Mouse (Mus musculus) bone marrow macrophage, adult 2 months (primary cell): ENCODE data around the gene Kcnh6. TPM values are rescaled to one million over a fixed set of nuclear protein-coding genes. Genes with fewer than 3 reads are reported as not detected.

ENCODE experiments used
- H3K27ac ChIP-seq: 2 replicates; pipeline ENCODE4 v1.5.1; 2012; ENCODE audit warnings: low read depth, low read length; ENCODE audit not compliant: insufficient read depth
- H3K4me1 ChIP-seq: 2 replicates; pipeline ENCODE4 v1.6.1; 2012; ENCODE audit warnings: low read length; ENCODE audit not compliant: control insufficient read depth, insufficient read depth
- H3K4me3 ChIP-seq: 2 replicates; pipeline ENCODE4 v1.5.1; 2012; ENCODE audit warnings: mild to moderate bottlenecking, low read length, moderate library complexity; ENCODE audit not compliant: insufficient read depth
- CTCF ChIP-seq: IDR thresholded peaks from 2 replicates; pipeline ENCODE4 v1.5.1; 2012; ENCODE audit warnings: low read depth, mild to moderate bottlenecking, low read length, moderate library complexity
- POLR2A ChIP-seq: IDR thresholded peaks from 2 replicates; pipeline ENCODE4 v1.6.1; 2012; ENCODE audit warnings: mild to moderate bottlenecking, low read depth, low read length, borderline replicate concordance
- polyA plus RNA-seq: library from polyadenylated mRNA; stranded (reverse); fragments of >200 nt; gene quantifications from 2 replicates; pipeline ENCODE4 v1.2.4, GENCODE M21; 2012; ENCODE audit not compliant: missing spikeins, insufficient read depth, insufficient read length

Kcnh6 gene
- polyA plus RNA-seq, 1 experiment, result not detected

DNA sequence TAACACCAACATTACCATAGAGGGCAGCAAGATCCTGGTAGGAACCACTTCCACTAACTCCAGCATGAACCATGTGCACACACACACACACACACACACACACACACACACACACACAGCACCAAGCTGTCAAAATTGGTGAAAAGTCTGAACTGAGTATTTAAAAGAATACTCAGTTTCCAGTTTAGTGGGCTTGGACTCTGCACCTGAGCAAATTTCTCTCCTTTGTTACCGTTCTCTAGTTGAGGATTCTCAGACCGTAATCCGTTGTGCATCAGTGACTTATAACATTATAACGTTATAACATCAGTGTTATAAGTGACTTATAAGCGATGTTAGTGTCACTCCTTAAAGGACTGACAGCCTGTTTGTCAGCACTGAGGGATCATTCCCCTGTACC, 32.3 kb upstream of the Kcnh6 start:
- Histone ChIP-seq H3K27ac (no peak overlapping the region), H3K4me1 (peaks cover 9% of the 10 kb centered on the region), H3K4me3 (no peak overlapping the region)
- TF ChIP-seq CTCF (no peak), POLR2A (no peak)

DNA sequence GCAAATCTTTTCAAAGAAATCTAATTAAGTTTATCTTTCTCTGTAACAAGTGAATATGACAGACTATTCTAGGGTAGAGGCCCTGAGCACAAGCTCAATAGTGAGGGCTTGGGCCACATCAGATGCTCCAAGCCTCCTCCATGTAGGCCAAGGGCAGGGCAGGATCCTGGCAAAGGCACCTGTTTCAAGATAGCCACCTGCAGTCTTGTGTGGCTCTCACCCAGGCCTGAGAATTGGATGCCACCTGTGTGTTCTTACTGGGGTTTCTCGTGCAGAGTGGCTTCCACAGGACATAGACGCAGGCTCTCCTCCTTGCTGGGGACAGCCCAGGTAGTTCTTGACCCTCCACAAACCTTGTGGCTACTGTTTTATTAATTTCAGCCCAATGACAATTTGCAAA, 29.7 kb upstream of the Kcnh6 start:
- TF ChIP-seq CTCF, result no peak
- no peak for TF ChIP-seq POLR2A
- H3K4me1 ChIP-seq, result peaks cover 9% of the 10 kb centered on the region
- H3K27ac ChIP-seq, result no peak overlapping the region
- no peak overlapping the region for H3K4me3 ChIP-seq

DNA sequence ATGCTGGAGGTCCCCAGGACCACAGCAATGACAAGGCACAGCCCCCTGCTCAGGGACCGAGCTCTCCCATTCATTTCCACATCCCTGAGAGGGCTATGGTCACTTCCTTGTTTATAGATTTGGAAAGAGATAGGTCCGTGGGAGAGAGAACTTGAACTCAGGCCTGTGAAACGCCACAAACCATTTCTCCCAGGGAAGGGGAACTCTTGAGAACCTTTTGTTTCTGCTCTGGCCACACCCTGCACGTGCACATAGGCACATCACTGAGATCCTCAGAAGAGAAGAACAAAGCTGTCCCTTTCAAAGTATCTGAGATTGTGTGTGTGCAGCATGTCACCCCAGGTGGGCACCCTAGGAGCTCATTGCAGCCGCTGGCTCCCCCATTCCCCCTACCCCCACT, 29.3 kb upstream of the Kcnh6 start:
- TF ChIP-seq CTCF (no peak), POLR2A (no peak)
- Histone ChIP-seq H3K27ac (no peak overlapping the region), H3K4me3 (no peak overlapping the region), H3K4me1 (peaks cover 9% of the 10 kb centered on the region)

DNA sequence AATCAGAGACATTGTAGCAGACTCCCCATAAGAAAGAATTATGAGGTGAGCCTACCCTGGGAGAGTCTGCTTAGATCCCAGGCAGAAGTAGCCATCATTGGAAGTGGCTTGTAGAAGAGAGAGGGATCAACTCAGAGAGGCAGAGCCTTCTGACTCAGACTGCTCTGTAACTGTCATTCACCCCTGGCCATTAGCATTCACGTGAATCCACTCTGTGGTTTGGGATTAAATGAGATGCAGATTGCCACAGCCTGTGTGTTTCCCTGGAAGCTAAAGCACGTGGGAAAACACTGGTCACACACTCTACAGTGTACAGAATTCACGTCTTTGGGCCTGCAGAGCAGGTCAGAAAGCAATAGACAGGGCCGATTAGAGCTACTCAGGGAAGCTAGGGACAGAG, 23.5 kb upstream of the Kcnh6 start:
- Histone ChIP-seq H3K4me1 (no peaks in the 10 kb centered on the region), H3K27ac (no peak overlapping the region), H3K4me3 (no peak overlapping the region)
- TF ChIP-seq POLR2A (no peak), CTCF (no peak)

DNA sequence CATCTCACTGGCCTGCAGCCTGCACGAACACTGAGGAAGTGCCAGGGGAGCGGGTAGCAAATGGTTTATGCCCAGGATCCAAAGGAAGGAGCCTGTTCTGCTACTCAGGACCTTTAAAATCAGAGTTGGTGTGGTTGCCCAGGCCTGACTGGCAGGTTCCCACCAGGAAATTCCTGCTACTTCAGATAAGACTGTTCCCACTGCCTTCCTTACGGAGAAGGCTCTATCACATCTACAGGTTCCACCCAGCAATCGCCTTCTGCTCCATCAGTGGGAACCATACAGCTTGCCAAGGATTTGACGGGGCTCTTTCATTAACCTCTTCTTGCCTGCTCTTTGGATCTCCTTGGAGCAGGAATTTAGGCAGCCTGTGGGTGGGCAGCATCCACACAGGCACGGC, 20.5 kb upstream of the Kcnh6 start:
- no peak overlapping the region for H3K4me3 ChIP-seq
- TF ChIP-seq CTCF (no peak), POLR2A (no peak)
- peaks cover 6% of the 10 kb centered on the region for H3K4me1 ChIP-seq
- no peak overlapping the region for H3K27ac ChIP-seq

DNA sequence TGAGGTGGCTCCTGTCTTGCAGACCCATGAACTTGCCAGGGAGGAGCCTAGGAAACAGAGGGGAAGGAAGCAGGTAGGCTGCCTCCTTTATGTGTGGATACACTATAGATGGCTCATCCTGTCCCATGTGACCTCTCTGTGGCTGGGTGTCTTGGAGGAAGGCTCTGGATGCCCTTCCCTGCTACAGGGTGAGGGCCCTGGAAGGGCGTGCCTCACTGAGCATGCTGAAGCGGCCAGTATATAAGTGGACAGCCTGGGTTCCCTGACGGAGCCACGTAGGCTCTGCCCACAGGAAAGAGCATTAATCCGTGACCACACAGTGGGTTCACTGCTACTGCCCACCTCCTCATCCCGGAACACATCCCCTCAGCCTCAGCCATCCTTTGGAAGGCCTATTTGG, 18.5 kb upstream of the Kcnh6 start:
- Histone ChIP-seq H3K4me3 (no peak overlapping the region), H3K27ac (no peak overlapping the region), H3K4me1 (peaks cover 6% of the 10 kb centered on the region)
- TF ChIP-seq POLR2A (no peak), CTCF (no peak)

DNA sequence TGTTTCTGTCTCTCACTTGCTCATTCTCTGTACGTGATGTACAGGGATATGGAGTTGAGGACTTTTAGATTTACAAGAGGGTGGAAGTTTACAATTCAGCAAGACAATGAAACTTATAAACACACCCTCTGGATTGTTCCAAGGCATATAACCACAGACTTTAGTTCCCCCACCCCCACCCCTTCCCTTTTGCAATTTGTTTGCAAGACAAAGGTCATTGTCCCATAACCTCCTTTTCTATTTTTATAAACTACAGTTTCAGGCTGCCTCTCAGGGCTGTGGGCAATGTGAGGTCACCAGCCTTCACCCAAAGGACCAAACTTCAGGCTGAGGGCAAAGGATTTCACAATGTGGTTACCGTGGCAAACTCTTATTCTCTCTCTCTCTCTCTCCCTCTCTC, 17.7 kb upstream of the Kcnh6 start:
- Histone ChIP-seq H3K4me1 (peaks cover 6% of the 10 kb centered on the region), H3K27ac (no peak overlapping the region), H3K4me3 (no peak overlapping the region)
- no peak for TF ChIP-seq POLR2A
- no peak for TF ChIP-seq CTCF

DNA sequence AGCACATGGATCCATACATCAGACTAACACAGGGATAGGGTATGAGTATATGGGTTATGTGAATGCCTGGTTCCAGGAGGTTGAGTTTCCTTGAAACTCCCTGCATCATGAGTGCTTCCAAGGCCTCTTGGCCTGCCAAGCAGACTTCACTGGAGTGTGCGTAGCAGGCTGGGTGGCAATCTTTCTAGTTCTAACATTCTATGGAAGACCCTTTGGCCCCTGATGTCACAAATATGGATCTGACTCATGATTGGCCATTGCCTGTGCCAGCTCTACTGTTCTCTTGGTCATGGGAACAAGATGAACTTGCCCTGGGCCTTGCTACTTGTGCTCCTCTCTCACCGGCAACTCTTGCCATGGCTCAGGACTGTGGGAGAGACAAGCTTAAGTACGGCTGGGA, 13.5 kb upstream of the Kcnh6 start, which contains the start of gene Ace3:
Ace3 (plus strand) TSS at position 301 of the 400 bp plus-strand sequence.
- no peak for TF ChIP-seq POLR2A
- no peak for TF ChIP-seq CTCF
- Histone ChIP-seq H3K27ac (no peak within 1 kb of the TSS), H3K4me3 (no peak within 1 kb of the TSS), H3K4me1 (peaks cover 6% of the 10 kb centered on the region)

DNA sequence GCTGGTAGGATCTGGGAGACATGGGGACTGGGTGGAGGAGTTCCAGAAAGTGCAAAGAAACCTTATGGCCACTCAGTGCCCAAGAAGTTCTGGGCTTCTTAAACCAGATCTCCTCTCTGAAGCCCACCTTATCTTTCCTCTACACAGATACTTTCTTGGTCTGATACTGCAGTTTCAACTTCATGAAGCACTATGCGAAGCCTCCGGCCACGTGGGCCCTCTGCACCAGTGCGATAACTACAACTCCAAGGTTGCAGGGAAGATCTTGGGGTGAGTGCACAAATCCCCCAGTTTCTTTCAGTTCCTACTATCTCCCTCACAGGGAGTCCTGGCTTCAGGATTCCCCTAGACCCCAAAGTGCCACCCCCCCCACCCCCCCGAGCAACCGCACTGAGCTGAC, 7.9 kb upstream of the Kcnh6 start:
- H3K4me1 ChIP-seq, result no peaks in the 10 kb centered on the region
- no peak overlapping the region for H3K27ac ChIP-seq

DNA sequence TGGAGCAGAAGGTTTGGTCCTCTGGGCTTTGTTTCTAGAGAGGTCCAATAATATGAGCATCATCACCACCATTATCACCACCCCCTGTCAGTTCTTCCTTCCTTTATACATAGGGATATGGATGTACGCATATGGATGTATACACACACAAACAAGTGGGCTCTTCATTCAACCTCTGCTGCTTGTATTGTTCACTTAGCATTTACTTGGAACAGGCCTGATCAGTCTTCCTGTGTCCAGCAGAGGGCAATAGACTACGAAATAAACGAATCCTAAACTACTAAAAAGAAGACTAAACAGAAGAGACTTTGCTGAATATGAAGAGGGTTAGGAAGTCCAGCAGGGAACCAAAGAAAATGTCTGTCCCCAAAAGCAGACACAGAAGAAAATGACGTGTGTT, 6.2 kb upstream of the Kcnh6 start:
- H3K4me1 ChIP-seq, result no peaks in the 10 kb centered on the region
- TF ChIP-seq POLR2A, result no peak
- no peak for TF ChIP-seq CTCF
- H3K4me3 ChIP-seq, result no peak overlapping the region
- H3K27ac ChIP-seq, result no peak overlapping the region

More for the DNA sequence above, 7.9 kb upstream of the Kcnh6 start:
- TF ChIP-seq CTCF, result no peak
- TF ChIP-seq POLR2A, result no peak
- no peak overlapping the region for H3K4me3 ChIP-seq

DNA sequence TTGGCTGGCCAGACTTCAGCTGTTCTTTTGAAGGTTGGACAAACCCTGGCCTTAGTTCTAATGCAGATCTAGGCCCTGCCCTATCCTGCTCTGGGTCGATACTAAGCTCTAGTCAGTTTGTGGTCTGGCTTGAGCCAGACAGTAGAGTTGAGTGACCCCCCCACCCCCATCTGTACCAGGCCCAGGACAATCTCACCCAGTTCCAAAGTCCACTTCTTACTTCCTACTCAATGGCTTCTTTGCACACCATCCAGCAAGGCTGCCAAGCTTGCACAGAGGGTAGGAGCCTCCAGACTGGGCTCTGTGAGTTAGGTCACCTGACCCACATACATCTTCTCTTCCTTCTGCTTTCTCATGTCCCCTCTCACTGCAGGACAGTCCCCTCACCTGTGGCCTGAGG, 3.3 kb upstream of the Kcnh6 start:
- H3K4me1 ChIP-seq, result no peaks in the 10 kb centered on the region
- no peak overlapping the region for H3K4me3 ChIP-seq
- TF ChIP-seq CTCF, result no peak
- TF ChIP-seq POLR2A, result no peak
- H3K27ac ChIP-seq, result no peak overlapping the region
